Mouse (Mus musculus) hindbrain, embryonic 16.5 days (tissue): ENCODE data around the gene Prtg. TPM values are rescaled to one million over a fixed set of nuclear protein-coding genes. Genes with fewer than 3 reads are reported as not detected.

ENCODE experiments used
- ATAC-seq: fragments of 200-750 bp; cut with Nextera tagmentation; 2 replicates; pipeline ENCODE4 v1.8.0; 2017; ENCODE audit warnings: moderate TSS enrichment, moderate library complexity
- H3K27ac ChIP-seq: fragments of 300-500 bp; sonication (generic); 2 replicates; pipeline ENCODE4 v1.5.1; 2014; ENCODE audit warnings: low read depth, mild to moderate bottlenecking, control low read depth, low read length, moderate library complexity
- H3K27me3 ChIP-seq: fragments of 300-500 bp; sonication (generic); replicated peaks from 2 replicates; pipeline ENCODE4 v1.6.1; 2014; ENCODE audit warnings: low read length; ENCODE audit not compliant: control insufficient read depth, insufficient read depth
- H3K36me3 ChIP-seq: fragments of 300-500 bp; sonication (generic); 2 replicates; pipeline ENCODE4 v1.6.1; 2014; ENCODE audit warnings: mild to moderate bottlenecking, low read length, moderate library complexity, mixed read lengths; ENCODE audit not compliant: control insufficient read depth, insufficient read depth
- H3K4me1 ChIP-seq: fragments of 300-500 bp; sonication (generic); 2 replicates; pipeline ENCODE4 v1.6.1; 2014; ENCODE audit warnings: low read depth, low read length; ENCODE audit not compliant: control insufficient read depth, insufficient read depth
- H3K4me2 ChIP-seq: fragments of 300-500 bp; sonication (generic); 2 replicates; pipeline ENCODE4 v1.6.1; 2014; ENCODE audit warnings: mild to moderate bottlenecking, low read length, control low read depth, moderate library complexity
- H3K4me3 ChIP-seq: fragments of 300-500 bp; sonication (generic); 2 replicates; pipeline ENCODE4 v1.5.1; 2014; ENCODE audit warnings: mild to moderate bottlenecking, low read length, control low read depth, moderate library complexity
- H3K9ac ChIP-seq: fragments of 300-500 bp; sonication (generic); 2 replicates; pipeline ENCODE4 v1.6.1; 2014; ENCODE audit warnings: low read depth, mild to moderate bottlenecking, control low read depth, low read length, moderate library complexity
- H3K9me3 ChIP-seq: fragments of 300-500 bp; sonication (generic); 2 replicates; pipeline ENCODE4 v1.6.1; 2014; ENCODE audit warnings: mild to moderate bottlenecking, low read length, moderate library complexity; ENCODE audit not compliant: control insufficient read depth
- WGBS: fragments of 180-500 bp; shearing (Covaris S2); extraction: QIAGEN DNeasy Blood & Tissue Kit; methylation state at CpG from one replicate; pipeline ENCODE4 v1.1.7; 2014; 5-methylcytosine and 5-hydroxymethylcytosine counted together
- polyA plus RNA-seq: library from polyadenylated mRNA; unstranded; fragments of >200 nt; fragmentation: Nextera tagmentation; extraction: Ambion mirVana; gene quantifications from 2 replicates; pipeline ENCODE4 v1.2.1, GENCODE M21; 2015

The Prtg gene
- polyA plus RNA-seq, 1 experiment from 2014 or later: 0.40 TPM

DNA sequence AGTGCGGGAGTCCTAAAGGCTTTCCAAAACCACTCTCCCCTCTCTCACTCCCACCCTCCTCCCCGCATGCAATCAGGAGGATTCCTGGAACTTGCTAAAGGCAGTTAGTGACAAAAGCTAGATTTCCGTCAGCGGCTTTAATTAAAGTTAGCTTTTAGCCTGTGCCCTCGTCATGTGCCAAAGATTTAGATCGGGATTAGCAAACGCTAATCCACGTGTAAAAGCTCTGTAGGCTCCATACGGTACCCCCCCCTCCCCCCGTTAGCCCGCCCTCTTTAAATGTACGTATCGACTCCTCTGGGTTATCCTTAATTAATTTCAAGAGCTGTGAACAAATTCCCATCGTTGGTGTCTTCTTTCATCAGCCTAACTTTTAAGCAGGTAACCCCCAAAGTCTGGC is 528 bp upstream of the Prtg start:
- peaks cover 12% of the 10 kb centered on the region for H3K4me1 ChIP-seq
- H3K36me3 ChIP-seq: no peaks in the 10 kb centered on the region
- H3K27me3 ChIP-seq: peaks cover 11% of the 10 kb centered on the region
- no peak for ATAC-seq
- H3K9me3 ChIP-seq: no peaks in the 10 kb centered on the region
- H3K4me2 ChIP-seq: peak overlapping the region; percentile 100
- WGBS: 6% methylated on average over 14 of the region's 14 CpGs
- no peak overlapping the region for H3K27ac ChIP-seq
- peak overlapping the region; percentile 93; the same call in 1 of the 2 replicates for H3K4me3 ChIP-seq
- H3K9ac ChIP-seq: no peak overlapping the region

DNA sequence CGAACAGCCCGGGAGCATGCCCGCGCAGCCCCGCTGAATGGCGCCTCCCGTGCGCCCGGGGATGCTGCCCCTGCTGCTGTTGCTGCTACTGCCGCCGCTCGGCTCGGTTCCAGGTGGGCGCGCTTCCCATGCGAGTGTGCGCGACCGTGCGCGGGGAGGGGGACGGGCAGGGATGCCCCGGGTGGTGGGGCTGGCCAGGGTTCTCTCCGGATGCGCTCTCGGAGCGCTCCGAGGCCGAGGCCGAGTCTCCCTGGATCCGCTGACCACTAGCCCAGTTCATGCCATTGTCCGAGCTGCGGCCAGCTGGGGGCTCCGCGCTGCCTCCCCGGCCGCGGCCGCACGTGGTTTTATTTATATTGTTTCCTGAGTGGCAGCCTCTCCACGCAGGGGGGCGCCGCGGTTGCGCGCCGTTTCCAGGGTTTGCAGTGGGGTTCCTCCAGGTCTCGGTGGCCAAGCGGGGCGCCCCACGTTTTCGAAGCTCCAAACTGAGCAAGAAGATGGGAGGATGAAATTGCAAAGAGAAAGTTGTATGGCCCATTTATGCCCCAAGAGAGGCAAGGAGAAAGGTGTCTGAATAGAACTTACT is 839 bp downstream of the Prtg start:
- Histone ChIP-seq H3K36me3 (no peaks in the 10 kb centered on the region), H3K4me1 (peaks cover 12% of the 10 kb centered on the region), H3K9ac (peak overlapping the region; percentile 84), H3K27ac (peak overlapping the region; percentile 71), H3K9me3 (no peaks in the 10 kb centered on the region), H3K4me3 (peak overlapping the region; percentile 93), H3K27me3 (peaks cover 12% of the 10 kb centered on the region), H3K4me2 (peak overlapping the region; percentile 100)
- WGBS: under 1% methylated on average over 41 of the region's 52 CpGs
- ATAC-seq: peak; percentile 91

GRCm38 (mm10) chr9:72808176-72808575 is 1.5 kb downstream of the Prtg start:
- Histone ChIP-seq H3K36me3 (no peaks in the 10 kb centered on the region), H3K27me3 (peaks cover 12% of the 10 kb centered on the region), H3K4me1 (peaks cover 12% of the 10 kb centered on the region), H3K9ac (no peak overlapping the region; the same call in 1 of the 2 replicates), H3K27ac (no peak overlapping the region), H3K4me2 (peak overlapping the region; percentile 100), H3K9me3 (no peaks in the 10 kb centered on the region), H3K4me3 (peak overlapping the region; percentile 93)
- 4% methylated on average over 6 of the region's 6 CpGs for WGBS
- no peak for ATAC-seq

- H3K4me3 ChIP-seq: no peak overlapping the region
- H3K36me3 ChIP-seq: no peaks in the 10 kb centered on the region
- peak overlapping the region; percentile 100; the same call in 1 of the 2 replicates for H3K4me2 ChIP-seq
- no peak overlapping the region for H3K27ac ChIP-seq
- no peak overlapping the region; the same call in 1 of the 2 replicates for H3K9ac ChIP-seq
- 14% methylated on average over 3 of the region's 3 CpGs for WGBS
- ATAC-seq: no peak
- peaks cover 12% of the 10 kb centered on the region for H3K27me3 ChIP-seq
- peaks cover 12% of the 10 kb centered on the region for H3K4me1 ChIP-seq
- H3K9me3 ChIP-seq: no peaks in the 10 kb centered on the region
Measured at GRCm38 (mm10) chr9:72808586-72808985, 1.9 kb downstream of the Prtg start.

DNA sequence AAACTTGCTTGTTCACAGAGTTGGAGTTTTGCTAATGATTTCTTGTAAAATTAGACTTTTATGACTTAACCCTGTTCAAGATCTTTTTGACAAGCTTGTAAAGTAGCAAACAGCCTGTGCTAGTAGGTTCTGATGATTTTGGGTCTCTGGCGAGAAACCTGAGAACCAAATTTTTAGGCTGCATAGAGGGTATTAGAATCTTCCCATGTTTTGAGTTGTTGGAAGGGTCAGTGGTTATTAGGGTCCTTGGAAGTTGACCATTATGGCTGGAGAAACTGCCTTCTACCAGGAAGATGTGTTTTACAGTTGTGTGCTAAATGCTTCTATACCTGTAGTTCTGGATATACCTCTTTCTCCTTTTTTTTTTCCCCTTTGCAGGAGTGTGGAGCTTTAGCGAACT is 2.4 kb downstream of the Prtg start:
- Histone ChIP-seq H3K4me3 (no peak overlapping the region), H3K4me1 (peaks cover 12% of the 10 kb centered on the region), H3K9ac (no peak overlapping the region), H3K9me3 (no peaks in the 10 kb centered on the region), H3K36me3 (no peaks in the 10 kb centered on the region), H3K27me3 (peaks cover 12% of the 10 kb centered on the region), H3K4me2 (no peak overlapping the region), H3K27ac (no peak overlapping the region)
- ATAC-seq: no peak
- WGBS: 55% methylated on average over 2 of the region's 2 CpGs

DNA sequence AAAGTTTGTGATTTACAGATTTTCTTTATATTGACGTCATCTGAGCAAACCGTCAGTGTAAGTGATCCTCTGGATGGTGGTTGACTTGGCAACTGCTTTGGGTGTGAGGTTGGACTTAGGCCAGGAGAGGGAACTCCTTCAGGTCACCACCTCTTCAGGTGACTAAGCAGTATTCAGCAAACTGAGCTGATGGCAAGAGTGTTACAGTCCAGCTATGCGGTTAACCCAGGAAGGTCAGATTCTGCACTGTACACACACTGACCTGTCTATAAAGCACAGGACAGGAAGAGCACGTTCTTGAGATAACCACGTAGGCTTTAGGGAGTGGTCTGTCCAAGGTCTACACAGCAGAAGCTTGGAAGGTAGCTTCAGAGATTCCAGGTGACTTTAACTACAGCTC is 3.9 kb downstream of the Prtg start:
- Histone ChIP-seq H3K4me3 (no peak overlapping the region), H3K9ac (no peak overlapping the region), H3K4me1 (peaks cover 12% of the 10 kb centered on the region), H3K27ac (no peak overlapping the region), H3K36me3 (no peaks in the 10 kb centered on the region), H3K9me3 (no peaks in the 10 kb centered on the region), H3K27me3 (peaks cover 12% of the 10 kb centered on the region), H3K4me2 (no peak overlapping the region)
- WGBS: 75% methylated on average over 5 of the region's 5 CpGs
- no peak for ATAC-seq

DNA sequence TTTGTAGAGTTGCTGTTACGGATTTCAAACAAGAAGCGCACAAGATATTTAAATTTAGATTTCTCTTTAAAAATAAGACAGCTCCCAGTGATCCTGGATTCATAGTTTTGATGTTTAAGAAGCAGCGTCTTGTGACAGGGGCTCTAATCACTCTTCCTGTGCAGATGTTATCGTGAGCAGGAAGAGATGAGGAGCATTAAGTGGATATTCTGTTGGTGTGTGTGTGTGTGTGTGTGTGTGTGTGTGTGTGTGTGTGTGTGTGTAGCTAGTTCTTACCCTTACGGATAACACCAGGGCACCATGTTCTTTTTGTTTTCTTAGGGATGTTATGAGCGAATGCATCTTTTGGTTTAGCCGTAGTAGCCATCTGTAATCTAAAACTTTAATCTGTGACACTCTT is 5.4 kb downstream of the Prtg start:
- H3K27me3 ChIP-seq: peaks cover 12% of the 10 kb centered on the region
- 41% methylated on average over 7 of the region's 7 CpGs for WGBS
- H3K4me1 ChIP-seq: peaks cover 3% of the 10 kb centered on the region; the same call in 1 of the 2 replicates
- ATAC-seq: no peak
- no peaks in the 10 kb centered on the region for H3K9me3 ChIP-seq
- no peaks in the 10 kb centered on the region for H3K36me3 ChIP-seq
- H3K4me2 ChIP-seq: no peak overlapping the region
- H3K9ac ChIP-seq: no peak overlapping the region
- no peak overlapping the region for H3K4me3 ChIP-seq
- H3K27ac ChIP-seq: no peak overlapping the region

DNA sequence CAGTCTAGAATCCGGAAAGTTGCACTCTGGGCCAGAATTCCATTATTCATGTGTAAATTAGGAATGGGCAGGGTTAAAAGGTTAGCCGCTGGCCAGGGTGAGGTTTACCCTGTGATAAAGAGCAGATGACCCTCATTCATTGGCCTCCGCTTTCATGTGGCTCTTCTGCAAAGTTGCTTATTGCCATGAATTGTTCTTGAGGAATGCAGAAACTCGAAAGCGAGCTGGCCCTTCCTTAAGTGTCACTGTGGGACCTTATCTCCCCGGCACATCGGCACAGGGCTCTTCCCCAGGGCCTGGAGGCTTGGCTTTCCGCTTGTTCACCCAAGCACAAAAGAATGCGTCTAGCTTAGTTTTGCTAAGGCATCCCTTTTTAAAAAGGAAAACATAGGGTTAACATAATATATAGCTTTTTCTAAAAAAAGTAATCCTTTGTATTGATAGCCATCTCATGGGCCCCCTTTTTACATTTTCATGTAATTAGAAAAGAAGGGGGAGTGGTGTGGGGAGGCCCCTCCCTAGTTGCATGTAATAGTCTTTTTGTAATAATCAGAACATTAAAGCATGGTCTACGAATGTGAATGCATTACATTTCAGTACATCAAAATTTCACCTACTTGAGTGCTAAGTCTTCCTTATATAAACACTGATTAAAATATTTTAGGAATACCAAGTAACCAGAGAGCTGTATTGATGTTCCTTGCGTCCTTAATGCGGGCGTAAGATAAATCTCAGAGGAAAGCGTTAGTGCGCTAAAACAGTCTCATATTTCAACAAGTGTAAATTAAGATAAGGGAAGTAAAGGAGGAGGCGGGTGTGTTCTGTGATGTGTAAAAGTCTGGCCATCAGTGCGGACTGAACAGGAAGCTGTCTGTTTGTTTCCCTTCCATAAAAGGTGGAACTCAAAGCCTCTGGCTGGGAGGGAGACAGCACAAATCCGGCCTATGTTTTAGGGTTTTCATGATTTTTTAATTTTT is 6.2 kb downstream of the Prtg start:
- Histone ChIP-seq H3K27me3 (peaks cover 12% of the 10 kb centered on the region), H3K9me3 (no peaks in the 10 kb centered on the region), H3K36me3 (no peaks in the 10 kb centered on the region), H3K4me3 (no peak overlapping the region), H3K4me2 (no peak overlapping the region), H3K9ac (no peak overlapping the region), H3K27ac (no peak overlapping the region), H3K4me1 (peaks cover 3% of the 10 kb centered on the region; the same call in 1 of the 2 replicates)
- ATAC-seq: no peak
- WGBS: 22% methylated on average over 18 of the region's 18 CpGs

DNA sequence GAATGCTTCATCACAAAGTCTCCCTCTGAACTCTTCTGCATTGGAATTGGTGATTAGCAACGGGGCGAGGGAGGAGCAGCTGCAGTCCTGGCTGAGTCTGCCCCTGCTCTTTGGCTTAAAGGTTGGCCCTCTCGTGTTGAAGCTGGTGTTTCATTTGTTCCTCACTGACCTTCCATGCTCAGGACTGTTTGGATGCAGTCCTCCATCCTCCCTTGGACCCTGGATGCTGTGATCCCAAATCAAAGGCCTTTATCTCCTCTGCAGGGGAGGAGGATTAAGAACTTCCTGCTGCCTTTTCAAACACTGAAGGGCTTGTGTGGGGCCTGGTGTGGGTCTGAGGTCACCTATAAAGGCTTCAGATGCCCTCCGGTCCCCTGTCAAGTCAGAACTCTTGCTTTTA is 18.8 kb downstream of the Prtg start:
- Histone ChIP-seq H3K9ac (no peak overlapping the region), H3K27ac (no peak overlapping the region), H3K9me3 (no peaks in the 10 kb centered on the region), H3K4me2 (no peak overlapping the region), H3K27me3 (no peaks in the 10 kb centered on the region), H3K36me3 (no peaks in the 10 kb centered on the region), H3K4me1 (peaks cover 3% of the 10 kb centered on the region; the same call in 1 of the 2 replicates), H3K4me3 (no peak overlapping the region)
- ATAC-seq: no peak
- 18% methylated on average over 4 of the region's 4 CpGs for WGBS
